Mouse (Mus musculus) forebrain, embryonic 15.5 days (tissue): Measurements from ENCODE around the gene Mog. TPM values are rescaled to one million over a fixed set of nuclear protein-coding genes. Genes with fewer than 3 reads are reported as not detected.
"Not testable (repeated sequence)": the region's sequence is repeated elsewhere in the genome, so short reads cannot be mapped to it uniquely, and the experiment has no call there.

Experiments used
- ATAC-seq: fragments of 200-750 bp; cut with Nextera tagmentation; replicated peaks from 2 replicates; pipeline ENCODE4 v1.8.0; 2017; ENCODE audit warnings: mild to moderate bottlenecking, moderate TSS enrichment, moderate library complexity
- H3K27ac ChIP-seq: fragments of 300-500 bp; sonication (generic); replicated peaks from 2 replicates; pipeline ENCODE4 v1.5.1; 2015; ENCODE audit warnings: mild to moderate bottlenecking, inconsistent platforms
- H3K27me3 ChIP-seq: fragments of 300-500 bp; sonication (generic); 2 replicates; pipeline ENCODE4 v1.6.1; 2015; ENCODE audit warnings: inconsistent platforms
- H3K36me3 ChIP-seq: fragments of 300-500 bp; sonication (generic); 2 replicates; pipeline ENCODE4 v1.6.1; 2015; ENCODE audit warnings: mild to moderate bottlenecking, inconsistent platforms
- H3K4me1 ChIP-seq: fragments of 300-500 bp; sonication (generic); 2 replicates; pipeline ENCODE4 v1.6.1; 2015; ENCODE audit warnings: inconsistent platforms
- H3K4me2 ChIP-seq: fragments of 300-500 bp; sonication (generic); replicated peaks from 2 replicates; pipeline ENCODE4 v1.6.1; 2015; ENCODE audit warnings: mild to moderate bottlenecking, inconsistent platforms
- H3K4me3 ChIP-seq: fragments of 300-500 bp; sonication (generic); 2 replicates; pipeline ENCODE4 v1.5.1; 2015; ENCODE audit warnings: mild to moderate bottlenecking, inconsistent platforms
- H3K9ac ChIP-seq: fragments of 300-500 bp; sonication (generic); replicated peaks from 2 replicates; pipeline ENCODE4 v1.6.1; 2015; ENCODE audit warnings: mild to moderate bottlenecking, inconsistent platforms
- H3K9me3 ChIP-seq: fragments of 300-500 bp; sonication (generic); 2 replicates; pipeline ENCODE4 v1.6.1; 2016; ENCODE audit warnings: inconsistent platforms
- WGBS: fragments of 180-500 bp; shearing (Covaris S2); methylation state at CpG from one replicate; pipeline ENCODE4 v1.1.7; 2015; ENCODE audit warnings: mixed read lengths; 5-methylcytosine and 5-hydroxymethylcytosine counted together
- polyA plus RNA-seq: library from polyadenylated mRNA; unstranded; fragments of >200 nt; fragmentation: Nextera tagmentation; extraction: Ambion mirVana; gene quantifications from 2 replicates; pipeline ENCODE4 v1.2.1, GENCODE M21; 2015

Mog gene
- polyA plus RNA-seq, 1 experiment from 2014 or later, result 1.9 TPM

- WGBS, result 80% methylated on average over 2 of the region's 2 CpGs
- Histone ChIP-seq H3K9me3 (no peaks in the 10 kb centered on the region), H3K4me2 (no peak overlapping the region), H3K9ac (no peak overlapping the region), H3K4me1 (no peaks in the 10 kb centered on the region), H3K36me3 (no peaks in the 10 kb centered on the region), H3K4me3 (no peak overlapping the region), H3K27ac (no peak overlapping the region), H3K27me3 (no peaks in the 10 kb centered on the region)
- ATAC-seq, result no peak
These were observed 16.1 kb upstream of the Mog start for GRCm38 (mm10) chr17:37039127-37039894.

- peak overlapping the region; percentile 53 for H3K9ac ChIP-seq
- H3K36me3 ChIP-seq, result no peaks in the 10 kb centered on the region
- H3K27me3 ChIP-seq, result no peaks in the 10 kb centered on the region
- 57% methylated on average over 8 of the region's 8 CpGs for WGBS
- H3K4me1 ChIP-seq, result peaks cover 19% of the 10 kb centered on the region
- no peaks in the 10 kb centered on the region for H3K9me3 ChIP-seq
- H3K4me2 ChIP-seq, result peak overlapping the region; percentile 40
- H3K27ac ChIP-seq, result peak overlapping the region; percentile 99
- peak; percentile 32 for ATAC-seq
- peak overlapping the region; percentile 51 for H3K4me3 ChIP-seq
These were observed 6.0 kb upstream of the Mog start for GRCm38 (mm10) chr17:37029162-37029561.

DNA sequence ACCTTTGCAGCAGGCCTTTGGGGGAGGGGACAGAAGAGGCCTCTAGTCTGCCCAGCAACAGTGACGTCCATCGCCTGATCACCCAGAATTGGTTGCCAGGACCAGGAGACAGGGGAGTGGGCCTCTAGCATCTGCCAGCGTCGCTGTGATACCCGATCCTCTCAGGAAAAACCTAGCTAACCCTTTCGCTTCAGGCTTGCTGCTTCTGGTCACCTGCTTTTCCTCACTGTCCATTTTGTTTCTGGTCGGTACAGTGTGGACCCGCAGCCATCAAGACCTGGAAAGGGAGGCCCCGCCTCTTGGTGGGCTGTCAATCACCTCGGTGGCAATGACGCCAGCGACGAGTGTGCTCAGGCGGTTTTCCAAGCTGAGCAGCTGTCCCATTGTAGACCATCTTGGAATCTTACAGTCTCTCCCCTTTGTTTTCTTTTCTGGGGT, 5.5 kb upstream of the Mog start:
- peak overlapping the region; percentile 51 for H3K4me3 ChIP-seq
- peak overlapping the region; percentile 53 for H3K9ac ChIP-seq
- under 1% methylated on average over 14 of the region's 14 CpGs for WGBS
- H3K36me3 ChIP-seq, result no peaks in the 10 kb centered on the region
- peak; percentile 98 for ATAC-seq
- H3K4me1 ChIP-seq, result peaks cover 19% of the 10 kb centered on the region
- H3K27me3 ChIP-seq, result no peaks in the 10 kb centered on the region
- H3K27ac ChIP-seq, result peak overlapping the region; percentile 99
- peak overlapping the region; percentile 40 for H3K4me2 ChIP-seq
- no peaks in the 10 kb centered on the region for H3K9me3 ChIP-seq

DNA sequence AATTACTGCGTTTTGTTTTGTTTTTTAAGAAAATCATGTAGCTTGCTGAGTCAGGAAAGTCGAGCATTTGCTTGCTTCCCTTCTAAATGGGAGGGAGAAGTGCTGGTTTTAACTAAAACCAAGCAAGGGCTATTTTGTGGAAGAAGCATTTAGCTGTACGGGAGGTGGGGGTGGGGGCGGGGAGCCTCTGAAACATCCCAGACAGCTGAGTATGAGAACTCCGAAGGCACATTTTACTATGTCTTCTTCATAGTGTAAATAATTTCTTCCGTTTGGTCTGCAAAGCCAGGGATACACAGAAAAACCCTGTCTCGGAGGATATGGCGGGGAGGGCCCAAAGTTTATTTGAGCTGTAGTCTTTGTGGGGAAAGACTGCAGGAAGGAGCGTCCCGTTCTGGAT, 5.0 kb upstream of the Mog start:
- Histone ChIP-seq H3K4me3 (peak overlapping the region; percentile 51), H3K27me3 (no peaks in the 10 kb centered on the region), H3K9me3 (no peaks in the 10 kb centered on the region), H3K36me3 (no peaks in the 10 kb centered on the region), H3K27ac (peak overlapping the region; percentile 99), H3K4me1 (peaks cover 19% of the 10 kb centered on the region), H3K4me2 (peak overlapping the region; percentile 40), H3K9ac (peak overlapping the region; percentile 53)
- ATAC-seq, result peak; percentile 30
- 3% methylated on average over 10 of the region's 10 CpGs for WGBS

DNA sequence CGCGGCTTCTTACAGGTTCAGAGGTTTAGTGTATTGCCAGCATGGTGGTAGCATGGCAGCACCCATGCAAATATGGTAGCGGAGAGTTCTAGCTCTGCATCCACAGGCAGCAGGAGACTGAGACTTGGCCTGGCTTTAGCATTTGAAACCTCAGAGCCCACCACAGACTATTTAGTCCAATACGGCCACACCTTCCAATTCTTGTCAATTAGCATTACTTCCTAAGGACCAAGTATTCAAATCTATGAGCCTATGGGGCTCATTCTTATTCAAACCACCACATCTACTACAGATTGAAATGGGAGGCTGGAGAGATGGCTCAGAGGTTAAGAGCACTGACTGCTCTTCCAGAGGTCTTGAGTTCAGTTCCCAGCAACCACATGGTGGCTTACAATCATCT, 4.3 kb upstream of the Mog start:
- H3K27ac ChIP-seq, result peak overlapping the region; percentile 99
- H3K4me1 ChIP-seq, result peaks cover 19% of the 10 kb centered on the region
- H3K27me3 ChIP-seq, result no peaks in the 10 kb centered on the region
- no peak overlapping the region for H3K4me2 ChIP-seq
- WGBS, result 93% methylated on average over 4 of the region's 4 CpGs
- no peak for ATAC-seq
- H3K4me3 ChIP-seq, result no peak overlapping the region
- H3K9me3 ChIP-seq, result no peaks in the 10 kb centered on the region
- H3K9ac ChIP-seq, result no peak overlapping the region
- H3K36me3 ChIP-seq, result no peaks in the 10 kb centered on the region

- no peaks in the 10 kb centered on the region for H3K36me3 ChIP-seq
- H3K4me2 ChIP-seq, result no peak overlapping the region
- no peaks in the 10 kb centered on the region for H3K27me3 ChIP-seq
- no peak overlapping the region for H3K4me3 ChIP-seq
- H3K27ac ChIP-seq, result no peak overlapping the region
- H3K4me1 ChIP-seq, result peaks cover 19% of the 10 kb centered on the region
- 64% methylated on average over 2 of the region's 2 CpGs for WGBS
- no peak overlapping the region for H3K9ac ChIP-seq
- no peak for ATAC-seq
- no peaks in the 10 kb centered on the region for H3K9me3 ChIP-seq
These were observed 3.2 kb upstream of the Mog start for GRCm38 (mm10) chr17:37026425-37026824.

- not testable (repeated sequence) for H3K27ac ChIP-seq
- 95% methylated on average over 5 of the region's 5 CpGs for WGBS
These were observed 4.0 kb downstream of the Mog start for GRCm38 (mm10) chr17:37019242-37019641.

DNA sequence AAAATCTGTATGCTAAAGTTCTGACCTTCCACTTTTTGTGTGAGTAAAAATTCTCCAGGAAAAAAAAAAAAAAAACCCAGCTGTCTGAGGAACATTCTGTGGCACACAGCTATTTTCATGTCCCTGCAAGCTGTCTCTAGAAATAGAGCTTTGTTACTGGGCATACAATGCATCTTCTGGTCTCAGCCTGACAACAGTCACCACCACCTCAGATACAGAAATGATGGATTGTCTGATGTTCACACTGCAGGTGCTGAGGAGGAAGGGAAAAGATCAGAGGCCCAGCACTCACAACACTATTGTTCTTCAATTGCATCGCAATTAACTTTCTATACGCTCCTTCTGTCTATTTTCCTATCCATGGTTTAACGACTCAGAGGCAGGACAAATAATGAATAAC, 4.9 kb downstream of the Mog start:
- Histone ChIP-seq H3K9ac (no peak overlapping the region), H3K4me3 (no peak overlapping the region), H3K4me1 (no peaks in the 10 kb centered on the region), H3K36me3 (no peaks in the 10 kb centered on the region), H3K4me2 (no peak overlapping the region), H3K9me3 (no peaks in the 10 kb centered on the region), H3K27me3 (no peaks in the 10 kb centered on the region), H3K27ac (0 out of 2 replicates have a peak overlapping the region, but pooled peaks have one; percentile 11)
- WGBS, result 38% methylated on average over 3 of the region's 3 CpGs
- ATAC-seq, result no peak

More at GRCm38 (mm10) chr17:37019242-37019641, 4.0 kb downstream of the Mog start:
- H3K36me3 ChIP-seq, ATAC-seq, H3K4me1 ChIP-seq, H3K9me3 ChIP-seq, H3K4me3 ChIP-seq, H3K9ac ChIP-seq, H3K27me3 ChIP-seq, H3K4me2 ChIP-seq: not testable (repeated sequence)

DNA sequence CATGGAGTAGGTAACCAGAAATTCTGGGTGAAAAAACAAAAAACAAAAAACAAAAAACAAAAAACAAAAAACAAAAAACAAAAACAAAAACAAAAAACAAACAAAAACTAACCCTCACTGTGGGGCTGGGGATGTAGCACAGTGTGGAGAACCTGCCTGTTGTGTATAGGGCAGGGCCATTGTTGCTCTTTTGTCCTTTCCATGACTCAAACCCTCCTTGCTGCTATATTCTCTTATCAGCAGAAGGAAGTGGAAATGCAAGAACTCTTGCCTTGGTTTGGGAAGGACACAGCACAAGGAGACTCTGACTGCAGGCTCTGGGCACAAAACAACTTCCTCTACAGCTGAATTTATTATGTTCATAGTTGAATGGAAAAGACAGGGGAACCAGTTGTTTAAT, 6.9 kb downstream of the Mog start:
- Histone ChIP-seq H3K36me3 (peaks cover 4% of the 10 kb centered on the region), H3K9ac (no peak overlapping the region), H3K4me1 (peaks cover 4% of the 10 kb centered on the region; the same call in 1 of the 2 replicates), H3K4me2 (no peak overlapping the region), H3K4me3 (no peak overlapping the region), H3K9me3 (no peaks in the 10 kb centered on the region), H3K27ac (no peak overlapping the region), H3K27me3 (no peaks in the 10 kb centered on the region)
- ATAC-seq, result no peak

DNA sequence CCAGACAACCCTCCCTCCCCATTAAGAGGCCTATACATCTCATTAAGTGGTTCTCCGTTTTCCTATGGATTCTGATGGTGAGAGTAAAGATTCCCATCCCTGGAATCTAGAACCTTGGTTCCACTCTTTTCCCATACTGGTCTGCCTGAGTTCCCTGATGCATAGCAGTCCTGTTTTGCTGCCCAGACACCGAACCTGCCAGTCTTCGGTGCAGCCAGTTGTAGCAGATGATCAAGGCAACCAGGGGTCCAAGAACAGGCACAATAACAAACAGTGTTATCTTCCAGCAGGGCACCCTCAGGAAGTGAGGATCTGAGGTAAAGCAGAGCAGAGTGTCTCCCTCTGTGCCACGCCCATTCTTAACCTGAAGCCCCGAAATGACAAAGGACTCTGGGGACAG, 11.1 kb downstream of the Mog start:
- Histone ChIP-seq H3K9me3 (no peaks in the 10 kb centered on the region), H3K36me3 (peaks cover 44% of the 10 kb centered on the region), H3K4me2 (no peak overlapping the region), H3K4me1 (peaks cover 14% of the 10 kb centered on the region), H3K9ac (no peak overlapping the region), H3K4me3 (no peak overlapping the region), H3K27me3 (no peaks in the 10 kb centered on the region), H3K27ac (no peak overlapping the region)
- WGBS, result 87% methylated on average over 5 of the region's 5 CpGs
- ATAC-seq, result 0 out of 2 replicates have a peak, but pooled peaks have one; percentile 7

GRCm38 (mm10) chr17:37011719-37012118, 11.5 kb downstream of the Mog start:
- Histone ChIP-seq H3K4me2 (no peak overlapping the region), H3K9me3 (no peaks in the 10 kb centered on the region), H3K4me3 (no peak overlapping the region), H3K9ac (no peak overlapping the region), H3K27me3 (no peaks in the 10 kb centered on the region), H3K36me3 (peaks cover 48% of the 10 kb centered on the region), H3K4me1 (peaks cover 18% of the 10 kb centered on the region), H3K27ac (no peak overlapping the region)
- 53% methylated on average over 3 of the region's 3 CpGs for WGBS
- peak; percentile 27; the same call in 1 of the 2 replicates for ATAC-seq

GRCm38 (mm10) chr17:37009460-37010042, 13.6 kb downstream of the Mog start:
- Histone ChIP-seq H3K27ac (no peak overlapping the region), H3K27me3 (no peaks in the 10 kb centered on the region), H3K9me3 (no peaks in the 10 kb centered on the region), H3K4me1 (peaks cover 28% of the 10 kb centered on the region), H3K9ac (no peak overlapping the region), H3K4me2 (no peak overlapping the region), H3K4me3 (no peak overlapping the region), H3K36me3 (peaks cover 66% of the 10 kb centered on the region)
- WGBS, result 97% methylated on average over 17 of the region's 17 CpGs
- no peak for ATAC-seq
